Mouse (Mus musculus) liver, postnatal 0 days (tissue): Measurements from ENCODE around the gene Rapgef4.

Experiments used
- CTCF ChIP-seq: sonication (generic); IDR thresholded peaks from 2 replicates; pipeline ENCODE4 v1.5.1; 2016; ENCODE audit warnings: antibody characterized with exemption, low read depth
- EP300 ChIP-seq: IDR thresholded peaks from 2 replicates; pipeline ENCODE4 v1.6.1; 2016; ENCODE audit warnings: antibody characterized with exemption, low read depth, mild to moderate bottlenecking

DNA sequence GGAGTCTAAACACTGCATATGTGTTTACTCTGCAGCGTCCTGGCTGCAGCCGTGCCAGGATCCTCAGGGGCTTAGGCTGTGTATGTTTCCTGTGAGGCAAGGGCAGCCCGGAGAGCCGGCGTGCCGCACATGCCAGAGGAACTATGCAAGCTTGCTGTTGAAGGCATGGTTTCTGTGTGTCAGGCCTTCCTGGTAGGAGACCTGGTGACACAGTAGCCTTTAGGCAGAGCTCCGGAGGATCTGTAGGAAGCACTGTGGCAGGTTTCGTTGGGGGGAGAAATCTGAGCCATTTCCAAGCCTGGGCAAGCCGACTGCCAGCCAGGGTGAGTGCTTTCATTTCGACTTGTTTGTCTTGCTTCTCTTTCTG, 316.7 kb downstream of the Rapgef4 start:
- TF ChIP-seq CTCF: no peak
- TF ChIP-seq EP300: no peak
